Mouse (Mus musculus): ENCODE measurements around the gene Nrros. TPM values are rescaled to one million over a fixed set of nuclear protein-coding genes. Genes with fewer than 3 reads are reported as not detected.
A peak's percentile ranks its signal among the peaks of the same experiment; 100 is the strongest.

The Nrros gene
- total and polyA plus RNA-seq, 3 experiments, result 3.9 to 9.5 (median 4.7) TPM

- WGBS, result 46% methylated on average over 15 of the region's 15 CpGs
- intact Hi-C loops (cut with DNase I), result no loop called here
- no peak for DNase-seq
- Histone ChIP-seq H3K9ac (ENCODE audit: low read depth, low read length) (no peak overlapping the region), H3K79me2 (replicated peaks; ENCODE audit: control insufficient read depth, insufficient read depth, low read length) (no peaks in the 10 kb centered on the region), H3K36me3 (ENCODE audit: control insufficient read depth, insufficient read depth, low read length) (no peaks in the 10 kb centered on the region), H3K27ac (no peak overlapping the region), H3K27me3 (ENCODE audit: control insufficient read depth, insufficient read depth, low read length) (no peaks in the 10 kb centered on the region), H3K4me1 (ENCODE audit: control insufficient read depth, insufficient read depth, low read length) (peaks cover 7% of the 10 kb centered on the region), H3K4me3 (no peak overlapping the region)
- TF ChIP-seq CTCF (IDR thresholded peaks at IDR 0.05) (peak; percentile 57), POLR2A (IDR thresholded peaks at IDR 0.05; ENCODE audit: insufficient read depth, low read depth, low read length) (no peak)
Measured at GRCm38 (mm10) chr16:32110951-32111699, 54.3 kb downstream of the Nrros start.

DNA sequence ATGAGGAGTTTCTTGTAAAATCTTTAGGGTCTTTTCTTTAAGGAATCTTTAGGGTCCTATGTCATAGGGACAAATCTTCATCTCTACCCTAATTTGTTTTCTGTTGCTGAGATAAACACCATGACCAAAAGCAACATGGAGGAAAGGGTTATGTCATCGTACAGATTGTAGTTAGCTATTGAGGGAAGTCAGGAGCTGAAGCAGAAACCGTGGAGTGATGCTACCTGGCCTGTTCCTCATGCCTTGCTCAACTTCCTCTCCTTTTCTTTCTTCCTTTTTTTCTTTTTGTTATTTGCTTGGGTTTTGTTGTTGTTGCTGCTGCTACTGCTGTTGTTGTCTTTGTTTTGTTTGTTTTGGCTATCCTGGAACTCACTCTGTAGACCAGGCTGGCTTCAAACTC lies 56.8 kb downstream of the Nrros start:
- Histone ChIP-seq H3K4me3 (no peak overlapping the region), H3K9ac (ENCODE audit: low read depth, low read length) (no peak overlapping the region), H3K27me3 (ENCODE audit: control insufficient read depth, insufficient read depth, low read length) (no peaks in the 10 kb centered on the region), H3K36me3 (ENCODE audit: control insufficient read depth, insufficient read depth, low read length) (no peaks in the 10 kb centered on the region), H3K4me1 (ENCODE audit: control insufficient read depth, insufficient read depth, low read length) (no peaks in the 10 kb centered on the region), H3K79me2 (replicated peaks; ENCODE audit: control insufficient read depth, insufficient read depth, low read length) (no peaks in the 10 kb centered on the region), H3K27ac (no peak overlapping the region)
- 80% methylated on average over 2 of the region's 2 CpGs for WGBS
- TF ChIP-seq POLR2A (IDR thresholded peaks at IDR 0.05; ENCODE audit: insufficient read depth, low read depth, low read length) (no peak), CTCF (IDR thresholded peaks at IDR 0.05) (no peak), EP300 (IDR thresholded peaks at IDR 0.05; ENCODE audit: insufficient read depth, low read depth, low read length) (no peak)
- no peak for DNase-seq
- intact Hi-C loops (cut with DNase I), result no loop called here

GRCm38 (mm10) chr16:32108170-32108569 lies 57.2 kb downstream of the Nrros start:
- DNase-seq, result no peak
- no peak overlapping the region for H3K4me3 ChIP-seq
- no peaks in the 10 kb centered on the region for H3K79me2 ChIP-seq (replicated peaks; ENCODE audit: control insufficient read depth, insufficient read depth, low read length)
- H3K27me3 ChIP-seq (ENCODE audit: control insufficient read depth, insufficient read depth, low read length), result no peaks in the 10 kb centered on the region
- H3K9ac ChIP-seq (ENCODE audit: low read depth, low read length), result no peak overlapping the region
- TF ChIP-seq POLR2A (IDR thresholded peaks at IDR 0.05; ENCODE audit: insufficient read depth, low read depth, low read length) (no peak), CTCF (IDR thresholded peaks at IDR 0.05) (0 out of 2 replicates have a peak, but pooled peaks have one; percentile 6)
- intact Hi-C loops (cut with DNase I), result no loop called here
- H3K27ac ChIP-seq, result no peak overlapping the region
- no peaks in the 10 kb centered on the region for H3K4me1 ChIP-seq (ENCODE audit: control insufficient read depth, insufficient read depth, low read length)
- 81% methylated on average over 7 of the region's 7 CpGs for WGBS
- H3K36me3 ChIP-seq (ENCODE audit: control insufficient read depth, insufficient read depth, low read length), result no peaks in the 10 kb centered on the region

DNA sequence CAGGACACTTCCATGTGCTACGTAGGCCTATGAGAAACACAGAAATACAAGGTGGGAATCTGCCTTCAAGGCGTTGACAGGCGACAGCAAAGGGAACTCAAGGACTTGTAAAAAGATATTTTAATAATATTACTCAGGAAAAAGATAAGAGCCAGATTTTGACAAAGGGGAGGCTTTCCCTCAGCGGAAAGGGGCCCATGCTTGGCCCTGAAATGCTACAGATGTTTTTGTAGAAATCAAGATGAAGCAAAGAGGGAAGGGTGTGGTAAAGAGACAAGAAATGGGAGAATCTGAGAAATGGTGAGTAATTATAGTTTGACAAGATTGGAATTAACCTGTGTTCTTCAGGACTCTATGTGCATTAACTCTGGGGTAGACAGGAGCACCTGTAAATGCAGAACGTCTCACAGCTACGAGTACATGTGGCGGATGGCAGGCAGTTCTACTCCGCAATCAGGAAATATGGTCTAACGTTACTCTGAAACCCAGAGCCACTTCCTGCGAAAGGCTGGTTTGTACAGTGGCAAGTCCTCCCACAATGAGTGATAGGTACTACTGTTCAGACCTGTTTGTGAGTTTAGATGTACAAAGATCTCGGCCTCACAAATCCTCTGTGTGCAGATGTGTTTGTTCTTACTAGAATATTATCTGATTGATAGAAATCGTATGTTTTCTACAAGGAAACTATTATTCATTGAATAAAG lies 57.9 kb downstream of the Nrros start:
- Histone ChIP-seq H3K27ac (no peak overlapping the region), H3K79me2 (replicated peaks; ENCODE audit: control insufficient read depth, insufficient read depth, low read length) (no peaks in the 10 kb centered on the region), H3K36me3 (ENCODE audit: control insufficient read depth, insufficient read depth, low read length) (no peaks in the 10 kb centered on the region), H3K9ac (ENCODE audit: low read depth, low read length) (no peak overlapping the region), H3K27me3 (ENCODE audit: control insufficient read depth, insufficient read depth, low read length) (no peaks in the 10 kb centered on the region), H3K4me3 (no peak overlapping the region), H3K4me1 (ENCODE audit: control insufficient read depth, insufficient read depth, low read length) (no peaks in the 10 kb centered on the region)
- intact Hi-C loops (cut with DNase I), result no loop called here
- TF ChIP-seq POLR2A (IDR thresholded peaks at IDR 0.05; ENCODE audit: insufficient read depth, low read depth, low read length) (no peak), CTCF (IDR thresholded peaks at IDR 0.05) (no peak), EP300 (IDR thresholded peaks at IDR 0.05; ENCODE audit: insufficient read depth, low read depth, low read length) (no peak)
- 85% methylated on average over 12 of the region's 12 CpGs for WGBS
- DNase-seq, result no peak

DNA sequence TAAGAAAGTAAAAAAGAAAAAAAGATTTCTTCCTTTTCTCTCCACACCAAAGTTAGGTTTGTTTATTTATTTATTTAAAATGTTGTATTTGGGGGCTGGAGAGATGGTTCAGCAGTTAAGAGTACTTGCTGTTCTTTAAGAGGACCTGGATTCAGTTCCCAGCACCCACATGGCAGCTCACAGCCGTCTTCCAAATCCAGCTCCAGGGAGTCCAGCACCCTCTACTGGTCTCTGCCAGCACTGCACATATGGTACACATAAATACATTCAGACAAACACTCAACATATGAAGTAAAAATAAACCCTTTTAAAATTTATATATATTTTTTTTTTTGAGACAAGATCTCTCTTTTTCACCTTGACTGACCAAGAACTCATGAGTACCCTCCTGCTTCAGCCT lies 59.7 kb downstream of the Nrros start:
- no peak overlapping the region for H3K4me3 ChIP-seq
- 93% methylated on average over 1 of the region's 1 CpGs for WGBS
- DNase-seq, result no peak
- H3K36me3 ChIP-seq (ENCODE audit: control insufficient read depth, insufficient read depth, low read length), result no peaks in the 10 kb centered on the region
- no peak overlapping the region for H3K9ac ChIP-seq (ENCODE audit: low read depth, low read length)
- H3K27me3 ChIP-seq (ENCODE audit: control insufficient read depth, insufficient read depth, low read length), result no peaks in the 10 kb centered on the region
- intact Hi-C loops (cut with DNase I), result no loop called here
- no peak for TF ChIP-seq EP300 (IDR thresholded peaks at IDR 0.05; ENCODE audit: insufficient read depth, low read depth, low read length)
- peak; percentile 43 for TF ChIP-seq CTCF (IDR thresholded peaks at IDR 0.05)
- TF ChIP-seq POLR2A (IDR thresholded peaks at IDR 0.05; ENCODE audit: insufficient read depth, low read depth, low read length), result no peak
- no peak overlapping the region for H3K27ac ChIP-seq
- H3K79me2 ChIP-seq (replicated peaks; ENCODE audit: control insufficient read depth, insufficient read depth, low read length), result no peaks in the 10 kb centered on the region
- no peaks in the 10 kb centered on the region for H3K4me1 ChIP-seq (ENCODE audit: control insufficient read depth, insufficient read depth, low read length)

GRCm38 (mm10) chr16:32102295-32102694 lies 63.1 kb downstream of the Nrros start:
- intact Hi-C loops (cut with DNase I), result no loop called here

More at GRCm38 (mm10) chr16:32102295-32102694, 63.1 kb downstream of the Nrros start:
- Histone ChIP-seq H3K4me3 (no peak overlapping the region), H3K4me1 (ENCODE audit: control insufficient read depth, insufficient read depth, low read length) (peaks cover 3% of the 10 kb centered on the region), H3K27ac (no peak overlapping the region), H3K9ac (ENCODE audit: low read depth, low read length) (no peak overlapping the region), H3K79me2 (replicated peaks; ENCODE audit: control insufficient read depth, insufficient read depth, low read length) (no peaks in the 10 kb centered on the region), H3K27me3 (ENCODE audit: control insufficient read depth, insufficient read depth, low read length) (no peaks in the 10 kb centered on the region), H3K36me3 (ENCODE audit: control insufficient read depth, insufficient read depth, low read length) (no peaks in the 10 kb centered on the region)
- no peak for DNase-seq
- WGBS, result 87% methylated on average over 13 of the region's 13 CpGs
- TF ChIP-seq POLR2A (IDR thresholded peaks at IDR 0.05; ENCODE audit: insufficient read depth, low read depth, low read length) (no peak), EP300 (IDR thresholded peaks at IDR 0.05; ENCODE audit: insufficient read depth, low read depth, low read length) (no peak), CTCF (IDR thresholded peaks at IDR 0.05) (no peak)
